Mouse (Mus musculus) 3134 (cell line): ENCODE measurements around the gene Cfap44.

Experiments used
- DNase-seq: peaks from one replicate; pipeline ENCODE4 v3.0.0-alpha.2; 2011; ENCODE audit warnings: low spot score; ENCODE audit not compliant: insufficient read length; ENCODE audit errors: extremely low read depth

The Cfap44 gene

DNA sequence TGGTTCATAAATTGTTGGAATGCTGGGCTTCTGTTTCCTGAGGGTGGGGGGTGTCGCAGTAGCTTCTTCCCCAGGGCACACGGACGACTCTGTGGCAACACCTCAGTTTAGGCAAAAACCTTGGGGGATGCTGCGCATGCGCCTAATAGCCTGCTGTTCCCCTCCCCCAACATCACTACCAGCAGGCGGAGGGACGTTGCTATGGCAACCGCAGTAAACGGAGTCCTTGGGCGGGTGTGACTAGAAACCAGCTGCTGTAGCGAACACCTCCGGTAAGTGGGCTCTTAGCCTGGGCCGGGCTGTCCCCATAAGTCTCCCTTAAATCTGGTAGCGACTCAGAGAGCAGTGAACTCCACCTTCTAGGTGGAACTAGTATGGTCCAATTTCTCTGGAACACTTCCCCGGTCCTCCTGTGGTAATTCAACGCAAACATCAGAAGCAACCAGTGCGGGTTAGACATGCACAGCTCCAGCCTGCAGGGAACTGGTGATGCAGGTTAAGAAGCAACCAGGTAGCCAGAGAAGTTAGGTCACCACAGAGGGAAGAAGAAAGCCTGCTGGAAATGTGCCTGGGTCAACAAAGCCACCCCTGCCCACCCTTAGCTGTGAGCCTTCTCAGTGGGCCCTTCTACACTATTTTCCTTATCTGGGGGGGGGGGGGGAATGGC lies at the start of gene Cfap44:
Cfap44 (plus strand) TSS at position 220 of the 667 bp plus-strand sequence.
- DNase-seq, result no peak

- peak; percentile 94 for DNase-seq
Measured at GRCm38 (mm10) chr16:44347071-44347901, 47.3 kb upstream of the Cfap44 start, which contains the start of gene Spice1. Gene Spice1 (plus strand): TSS chr16:44347121.

DNA sequence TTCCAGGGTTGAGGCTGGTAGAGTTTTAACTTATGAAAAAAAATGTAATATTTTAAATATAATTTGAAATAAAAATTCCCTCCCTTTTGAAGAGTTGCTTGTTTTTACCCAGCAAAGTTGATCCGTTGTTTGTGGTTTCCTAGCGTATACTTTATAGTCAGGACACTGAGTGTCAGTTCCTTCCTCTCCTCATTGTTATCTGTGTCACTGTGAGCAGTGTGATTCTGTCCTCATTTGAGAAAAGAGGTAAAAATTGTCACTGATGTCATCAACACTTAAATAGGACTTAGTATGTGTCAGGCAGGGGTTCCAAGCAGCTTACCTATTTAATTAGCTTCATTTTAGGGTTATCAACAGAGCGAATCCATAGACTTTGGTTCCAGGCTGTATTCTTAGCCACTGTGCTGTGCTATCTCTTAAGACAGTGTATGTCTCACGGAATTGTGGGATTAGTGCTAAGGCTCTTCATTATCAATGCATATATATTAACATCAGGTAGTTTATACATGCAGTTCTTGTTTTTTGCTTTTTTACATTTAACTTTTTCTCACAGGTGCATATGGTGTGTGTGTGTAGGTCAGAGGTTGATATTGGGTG lies 44.7 kb upstream of the Cfap44 start:
- DNase-seq, result no peak

DNA sequence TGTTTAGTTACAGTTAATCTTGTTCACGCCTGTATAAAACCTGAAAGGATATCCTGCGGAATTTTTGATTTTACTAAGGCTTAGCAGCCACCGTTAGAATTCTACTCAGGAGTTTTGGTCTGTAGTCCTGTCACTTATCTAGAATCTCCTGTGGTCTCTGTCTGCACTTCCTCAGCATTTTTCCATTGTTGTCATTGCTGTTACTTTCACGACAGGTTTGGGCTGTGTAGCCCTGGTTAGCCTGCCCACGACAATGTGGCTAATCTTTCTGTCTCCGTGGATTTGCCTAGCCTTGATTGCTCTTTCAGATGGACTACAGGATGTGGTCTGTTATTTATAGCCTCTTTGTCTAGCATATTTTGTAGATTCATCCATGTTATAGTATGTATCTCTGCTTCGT lies 38.3 kb upstream of the Cfap44 start:
- no peak for DNase-seq

DNA sequence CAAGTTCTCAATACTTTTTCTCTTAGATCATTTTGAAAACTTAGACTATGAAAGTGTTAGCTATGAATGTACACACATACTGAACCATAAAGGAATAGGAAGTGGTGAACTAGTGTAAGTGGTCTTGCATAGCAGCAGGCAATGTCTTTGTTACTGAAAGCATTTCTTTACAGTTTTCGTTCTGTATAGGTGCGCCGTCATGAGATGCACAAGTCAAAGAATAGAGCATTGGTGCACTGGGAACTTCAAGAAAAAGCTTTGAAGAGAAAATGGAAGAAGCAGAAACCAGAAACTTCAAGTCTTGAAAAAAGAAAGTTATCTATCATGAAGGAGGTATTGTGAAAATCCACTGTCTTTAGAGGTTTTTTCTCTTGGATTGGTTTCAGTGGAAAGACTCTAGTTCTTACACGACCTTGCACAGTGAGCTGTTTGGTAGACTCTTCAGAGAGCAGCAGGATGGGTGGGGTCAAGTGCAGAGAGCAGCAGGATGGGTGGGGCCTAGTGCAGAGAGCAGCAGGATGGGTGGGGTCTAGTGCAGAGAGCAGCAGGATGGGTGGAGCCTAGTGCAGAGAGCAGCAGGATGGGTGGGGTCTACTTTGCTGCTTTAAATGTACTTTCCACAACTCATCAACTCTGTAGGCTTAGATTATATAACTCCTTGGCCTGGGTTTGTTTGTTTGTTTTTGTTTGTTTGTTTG lies 36.9 kb upstream of the Cfap44 start:
- DNase-seq, result peak; percentile 33

DNA sequence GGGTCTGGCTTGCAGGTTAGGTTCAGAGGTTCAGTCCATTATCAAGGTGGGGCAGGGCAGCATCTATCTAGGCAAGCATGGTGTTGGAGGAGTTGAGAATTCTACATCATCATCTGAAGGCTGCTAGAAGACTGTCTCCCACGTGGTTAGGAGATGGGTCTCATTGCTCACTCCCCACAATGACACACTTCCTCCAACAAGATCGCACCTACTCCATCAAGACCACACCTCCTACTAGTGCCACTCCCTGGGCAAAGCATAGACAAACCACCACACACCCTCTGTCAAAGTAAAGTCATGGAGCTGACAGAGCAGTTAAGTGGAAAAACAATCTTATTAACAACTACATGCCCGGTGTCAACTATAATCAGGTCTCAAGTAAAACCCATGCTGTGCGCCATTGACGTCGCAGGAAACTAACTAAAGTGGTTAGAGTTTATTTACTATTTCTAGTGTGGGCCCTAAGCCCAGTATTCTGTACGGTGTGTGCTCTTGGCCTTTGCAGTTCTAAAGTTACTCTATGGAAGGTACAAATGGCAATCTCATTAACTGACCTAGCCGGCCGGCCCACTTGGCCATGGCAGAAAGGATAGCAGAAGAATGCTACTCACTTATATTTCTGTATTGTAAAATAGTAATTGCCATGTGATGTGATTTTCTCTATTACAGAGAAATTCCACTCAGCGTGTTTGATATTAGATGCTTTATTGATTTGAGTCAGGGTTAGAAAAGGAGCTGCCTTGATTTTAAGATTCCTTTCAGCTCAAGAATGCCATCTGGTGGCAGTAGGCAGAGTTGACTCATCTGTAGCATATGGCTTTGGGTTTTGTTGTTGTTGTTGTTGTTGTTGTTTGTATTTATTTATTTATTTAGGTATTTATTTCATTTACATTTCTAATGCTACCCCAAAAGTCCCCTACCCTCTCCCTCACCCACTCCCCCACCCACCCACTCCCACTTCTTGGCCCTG lies 32.4 kb upstream of the Cfap44 start:
- no peak for DNase-seq

DNA sequence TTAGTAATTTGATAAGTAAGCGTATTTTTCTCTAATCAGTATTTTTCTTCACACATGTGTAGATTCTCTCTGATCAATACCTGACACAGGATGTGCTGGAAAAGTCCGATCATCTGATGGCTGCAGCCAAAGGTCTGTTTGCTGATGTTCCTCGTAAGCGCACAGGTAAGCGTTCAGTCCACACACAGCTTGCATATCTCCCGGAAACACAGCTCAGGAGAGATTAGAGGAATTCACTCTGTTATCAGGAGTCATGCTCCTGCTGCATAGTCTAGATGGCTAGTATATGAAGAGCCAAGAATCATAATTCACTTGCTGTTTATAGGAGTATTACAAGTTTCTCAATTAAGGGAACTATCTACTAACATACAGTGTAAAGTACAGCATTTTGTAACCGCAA lies 29.1 kb upstream of the Cfap44 start:
- DNase-seq, result no peak

DNA sequence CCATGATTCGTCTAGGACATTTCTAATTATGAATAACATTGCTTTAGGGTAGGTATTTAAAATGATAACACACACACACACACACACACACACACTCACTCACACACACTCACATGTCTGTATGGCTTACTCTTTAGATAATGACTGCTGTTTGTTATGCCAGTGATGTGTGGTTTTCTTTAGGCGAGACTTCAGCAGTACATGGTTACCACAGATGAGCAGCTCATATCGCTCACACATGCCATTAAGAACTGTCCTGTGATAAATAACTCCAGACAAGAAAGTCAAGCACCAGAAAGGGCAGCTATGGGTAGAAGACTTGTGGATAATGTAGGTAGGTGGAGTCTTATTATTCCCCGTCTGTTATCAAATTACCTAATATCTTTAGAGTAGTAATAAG lies 19.1 kb upstream of the Cfap44 start:
- DNase-seq, result no peak

DNA sequence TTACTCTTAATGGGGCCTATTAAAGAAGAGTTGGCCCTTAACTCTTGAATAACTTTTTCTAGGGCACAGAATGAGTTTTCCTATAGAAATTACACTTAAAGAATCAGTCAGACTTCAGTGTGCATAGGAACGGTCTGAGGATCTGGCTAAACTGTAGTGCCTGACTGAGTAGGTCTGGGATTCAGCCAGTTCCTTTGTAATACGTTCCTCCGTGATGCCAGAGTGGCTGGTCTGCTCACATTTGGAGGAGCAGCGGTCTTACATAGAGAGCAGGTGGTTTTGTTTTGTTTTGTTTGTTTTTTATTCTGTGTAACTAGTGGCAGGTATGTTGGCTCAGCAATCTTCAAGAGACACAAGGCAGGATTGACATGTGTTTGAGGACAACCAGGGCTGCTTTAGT lies 14.6 kb upstream of the Cfap44 start:
- no peak for DNase-seq

GRCm38 (mm10) chr16:44381578-44381977 lies 13.0 kb upstream of the Cfap44 start:
- no peak for DNase-seq

DNA sequence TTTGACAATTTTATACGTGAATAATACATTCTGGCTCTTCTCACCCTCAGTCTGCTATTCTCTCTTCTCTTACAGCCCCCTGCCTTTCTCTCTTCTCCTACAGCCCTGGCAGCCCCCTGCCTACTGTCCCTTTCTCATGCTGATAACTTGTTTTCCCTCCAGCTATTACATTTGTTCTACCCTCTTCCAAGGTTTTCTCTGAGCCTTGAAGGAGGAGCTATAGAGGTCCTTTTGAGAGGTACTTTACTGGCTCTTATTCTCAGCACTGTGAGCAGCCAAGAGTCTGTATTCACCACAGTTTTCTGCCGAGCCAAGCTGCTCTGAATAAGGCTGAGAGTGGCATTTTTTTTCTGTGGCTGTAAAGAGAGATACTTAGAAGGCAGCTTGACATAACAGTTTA lies 11.0 kb upstream of the Cfap44 start:
- no peak for DNase-seq

GRCm38 (mm10) chr16:44384251-44384650 lies 10.3 kb upstream of the Cfap44 start:
- no peak for DNase-seq

GRCm38 (mm10) chr16:44391877-44392548 lies 2.6 kb upstream of the Cfap44 start:
- peak; percentile 41 for DNase-seq

DNA sequence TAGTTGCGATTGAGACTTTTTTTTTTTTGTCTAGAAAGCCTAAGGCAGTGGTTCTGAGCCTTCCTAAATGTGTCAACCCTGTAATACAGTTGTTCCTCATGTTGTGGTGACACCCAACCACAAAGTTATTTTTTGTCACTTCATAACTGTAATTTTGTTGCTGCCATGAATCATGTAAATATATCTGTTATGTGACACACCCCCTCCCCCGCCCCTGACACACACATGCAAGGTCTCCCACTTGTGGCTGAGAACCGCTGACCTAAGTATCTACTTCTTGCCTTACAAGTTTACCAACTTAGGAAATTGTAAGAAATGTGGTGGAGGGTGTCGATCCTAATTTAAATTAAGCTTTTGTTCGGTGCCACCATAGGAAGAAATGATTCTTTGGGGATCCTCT lies 10.3 kb downstream of the Cfap44 start:
- no peak for DNase-seq

GRCm38 (mm10) chr16:44407211-44407610 lies 12.6 kb downstream of the Cfap44 start:
- DNase-seq, result no peak

DNA sequence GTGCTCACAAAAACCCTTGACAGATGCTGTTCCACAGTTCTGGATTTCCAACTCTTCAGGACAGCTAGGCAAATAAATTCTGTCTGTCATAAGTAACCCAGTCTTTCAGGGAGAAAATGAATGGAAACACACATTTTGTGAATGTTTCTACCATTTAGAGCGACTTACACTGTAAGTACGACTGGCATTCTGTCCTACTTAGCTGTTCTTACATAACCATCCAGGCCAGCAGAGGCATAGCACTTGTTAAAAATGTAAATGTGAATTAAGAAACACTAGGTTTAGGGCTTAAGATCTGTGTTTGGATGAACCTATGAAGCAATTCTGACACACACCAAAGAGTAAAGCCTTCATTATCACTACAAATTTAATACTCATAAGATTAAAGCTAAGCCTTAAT lies 13.7 kb downstream of the Cfap44 start:
- no peak for DNase-seq

GRCm38 (mm10) chr16:44410176-44410575 lies 15.6 kb downstream of the Cfap44 start:
- DNase-seq, result no peak

DNA sequence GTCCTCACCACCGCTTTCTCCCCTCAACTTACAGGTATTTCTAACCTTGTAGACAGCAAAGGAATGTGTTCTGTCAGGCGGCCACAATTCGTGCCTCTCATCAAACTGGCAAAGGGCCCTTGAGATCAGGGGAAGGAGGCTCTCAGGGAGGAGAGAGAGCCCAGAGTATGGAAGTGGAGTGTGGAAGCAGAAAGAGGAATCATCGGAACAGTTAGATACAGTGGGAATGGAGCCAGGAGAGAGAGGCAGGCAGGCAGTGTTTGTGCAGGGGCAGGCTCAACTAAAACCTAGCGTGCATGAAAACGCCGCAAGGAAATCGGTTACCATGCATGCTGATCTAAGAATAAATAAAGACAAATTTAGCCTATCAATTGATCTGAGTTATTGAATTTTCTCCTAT lies 23.0 kb downstream of the Cfap44 start:
- no peak for DNase-seq

DNA sequence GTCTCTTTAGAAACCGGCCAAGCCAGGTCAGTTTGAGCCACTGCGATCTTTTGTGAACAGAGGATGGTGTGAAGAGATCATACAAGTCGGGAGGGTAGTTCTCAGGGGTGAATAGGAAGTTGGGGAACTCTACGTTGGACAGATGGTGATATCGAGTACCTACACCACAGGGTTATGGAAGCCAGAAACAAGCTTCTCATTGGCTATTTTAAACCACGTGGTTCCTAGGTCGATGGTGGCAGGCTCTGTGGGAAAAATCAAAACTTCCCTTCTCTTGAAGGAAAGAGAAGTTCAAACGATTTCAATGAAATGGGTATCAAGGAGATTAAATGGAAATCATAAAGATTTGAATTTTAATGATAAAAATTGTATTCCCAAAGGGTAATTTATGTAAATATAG lies 27.1 kb downstream of the Cfap44 start:
- no peak for DNase-seq
